ENCODE assay signal across 28 mouse cellular contexts in genomic region chr5:134848571-134848970, GRCm38 (mm10). TPM values are rescaled to one million over a fixed set of nuclear protein-coding genes. Genes with fewer than 3 reads are reported as not detected.
"Had no signal": no experiment of that assay in that cellular context is flagged by ENCODE, and none has a peak within 500 bp of the region (broad histone marks: within the 10 kb centered on the region; RNA-seq: fewer than 3 reads in every experiment).

No protein-coding gene starts in this region.

- H3K9me3 ChIP-seq: heart, embryonic 13.5 days; heart, embryonic 15.5 days; hindbrain, embryonic 15.5 days; limb, embryonic 15.5 days had no signal

- H3K4me1 ChIP-seq: heart, embryonic 13.5 days; heart, embryonic 15.5 days; hindbrain, embryonic 13.5 days; hindbrain, embryonic 15.5 days; limb, embryonic 13.5 days; limb, embryonic 15.5 days; liver, embryonic 12.5 days had no signal

- DNase-seq: gastrocnemius, postnatal 14 days; gastrocnemius, postnatal 36 days; heart, adult 11 months; heart, adult 2 months; heart, postnatal 14 days; heart, postnatal 36 days; kidney, adult 18-20 months; kidney, postnatal 25 days; layer of hippocampus, adult 9-11 months; layer of hippocampus, postnatal 36 days had no signal

- ATAC-seq: hindbrain, postnatal 0 days; intestine, embryonic 16.5 days; liver, embryonic 12.5 days had no signal

- H3K27me3 ChIP-seq: heart, embryonic 13.5 days; heart, embryonic 15.5 days; hindbrain, embryonic 13.5 days; hindbrain, embryonic 15.5 days; limb, embryonic 13.5 days; limb, embryonic 15.5 days; liver, embryonic 12.5 days had no signal

- H3K4me2 ChIP-seq: heart, embryonic 11.5 days; heart, embryonic 13.5 days; heart, embryonic 15.5 days; hindbrain, embryonic 13.5 days; hindbrain, embryonic 15.5 days; limb, embryonic 13.5 days; limb, embryonic 15.5 days; liver, embryonic 12.5 days had no signal

- H3K36me3 ChIP-seq: heart, embryonic 13.5 days; heart, embryonic 15.5 days; hindbrain, embryonic 13.5 days; hindbrain, embryonic 15.5 days; limb, embryonic 13.5 days; limb, embryonic 15.5 days; liver, embryonic 12.5 days had no signal

- H3K9ac ChIP-seq: heart, embryonic 13.5 days; heart, embryonic 15.5 days; hindbrain, embryonic 13.5 days; hindbrain, embryonic 15.5 days; limb, embryonic 13.5 days; limb, embryonic 15.5 days; liver, embryonic 12.5 days; liver, embryonic 14.5 days had no signal

- H3K27ac ChIP-seq: heart, adult 2 months; heart, embryonic 13.5 days; heart, embryonic 15.5 days; hindbrain, embryonic 13.5 days; hindbrain, embryonic 15.5 days; hindbrain, postnatal 0 days; kidney, postnatal 0 days; limb, embryonic 13.5 days; limb, embryonic 15.5 days; liver, embryonic 12.5 days; liver, embryonic 14.5 days had no signal

- H3K4me3 ChIP-seq: heart, adult 2 months; heart, embryonic 13.5 days; heart, embryonic 15.5 days; hindbrain, embryonic 13.5 days; hindbrain, embryonic 15.5 days; limb, embryonic 13.5 days; limb, embryonic 15.5 days; liver, embryonic 12.5 days had no signal

RNA-seq across cellular contexts. Expression of gene Tmem270, which starts 58.0 kb away (rescaled TPM):
- polyA plus RNA-seq: heart, adult 2 months; heart, embryonic 11.5 days; heart, embryonic 13.5 days; heart, embryonic 15.5 days; heart, postnatal 0 days; hindbrain, embryonic 11.5 days; hindbrain, embryonic 13.5 days; hindbrain, embryonic 15.5 days; hindbrain, postnatal 0 days; intestine, embryonic 14.5 days; intestine, embryonic 16.5 days; kidney, postnatal 0 days; large intestine, adult 2 months; limb, embryonic 11.5 days; limb, embryonic 13.5 days; limb, embryonic 15.5 days; liver, adult 2 months; liver, embryonic 12.5 days had no signal
